Mouse (Mus musculus): Measurements from ENCODE around the gene Zfp775. TPM values are rescaled to one million over a fixed set of nuclear protein-coding genes. Genes with fewer than 3 reads are reported as not detected.

The Zfp775 gene
- total and polyA plus RNA-seq, 2 experiments from 2014 or later: 10.3 to 11.5 TPM

- no peak overlapping the region for H3K4me2 ChIP-seq (ENCODE audit: low read depth)
- TF ChIP-seq CTCF (IDR thresholded peaks at IDR 0.05; ENCODE audit: low read depth): no peak
- H3K27ac ChIP-seq (ENCODE audit: low read depth, low read length): no peak overlapping the region
- no peaks in the 10 kb centered on the region for H3K27me3 ChIP-seq (ENCODE audit: insufficient read depth, low read length)
- no peaks in the 10 kb centered on the region for H3K9me3 ChIP-seq (ENCODE audit: low read length)
- 54% methylated on average over 2 of the region's 2 CpGs for WGBS
- H3K4me3 ChIP-seq (ENCODE audit: low read depth, low read length): no peak overlapping the region
- H3K9ac ChIP-seq: no peak overlapping the region
- DNase-seq: no peak
- H3K4me1 ChIP-seq (ENCODE audit: insufficient read depth): no peaks in the 10 kb centered on the region
- ATAC-seq: no peak
- no peaks in the 10 kb centered on the region for H3K36me3 ChIP-seq (ENCODE audit: insufficient read depth)
These were observed 67.6 kb downstream of the Zfp775 start for GRCm38 (mm10) chr6:48669446-48669969.

Other genes starting within 250 kb of the Zfp775 start
- 35.9 and 49.9 TPM in 2 replicates for gene Krba1, start 206.5 kb upstream of the Zfp775 start, total RNA-seq (2014; rRNA removed)
- 14.2 and 20.4 TPM in 2 replicates for gene Krba1, start 206.5 kb upstream of the Zfp775 start, polyA plus RNA-seq (2015; fragmentation: Nextera tagmentation; extraction: Ambion mirVana)
- 19.2 and 28.6 TPM in 2 replicates for gene Zfp467, start 156.2 kb upstream of the Zfp775 start, total RNA-seq (2014; rRNA removed)
- gene Zfp467, start 156.2 kb upstream of the Zfp775 start, polyA plus RNA-seq (2015; fragmentation: Nextera tagmentation; extraction: Ambion mirVana): 39.6 and 40.4 TPM in 2 replicates
- gene Sspo, start 153.8 kb upstream of the Zfp775 start, total RNA-seq (2014; rRNA removed): 0.24 and 1.3 TPM in 2 replicates
- 0.08 and 0.27 TPM in 2 replicates for gene Sspo, start 153.8 kb upstream of the Zfp775 start, polyA plus RNA-seq (2015; fragmentation: Nextera tagmentation; extraction: Ambion mirVana)
- 288 and 325 TPM in 2 replicates for gene Atp6v0e2, start 64.4 kb upstream of the Zfp775 start, total RNA-seq (2014; rRNA removed)
- 384 and 414 TPM in 2 replicates for gene Atp6v0e2, start 64.4 kb upstream of the Zfp775 start, polyA plus RNA-seq (2015; fragmentation: Nextera tagmentation; extraction: Ambion mirVana)
- 27.5 and 28.7 TPM in 2 replicates for gene Lrrc61, start 47.3 kb upstream of the Zfp775 start, total RNA-seq (2014; rRNA removed)
- 16.8 and 20.9 TPM in 2 replicates for gene Lrrc61, start 47.3 kb upstream of the Zfp775 start, polyA plus RNA-seq (2015; fragmentation: Nextera tagmentation; extraction: Ambion mirVana)
- gene Rarres2, start 29.3 kb upstream of the Zfp775 start, total RNA-seq (2014; rRNA removed): 8.0 and 9.1 TPM in 2 replicates
- gene Rarres2, start 29.3 kb upstream of the Zfp775 start, polyA plus RNA-seq (2015; fragmentation: Nextera tagmentation; extraction: Ambion mirVana): 12.0 and 13.1 TPM in 2 replicates
- gene Gm45021, start 12.5 kb upstream of the Zfp775 start, total RNA-seq (2014; rRNA removed): 1.2 TPM in 1 of 2 replicates, not detected in the other
- not detected in 2 replicates for gene Gm45021, start 12.5 kb upstream of the Zfp775 start, polyA plus RNA-seq (2015; fragmentation: Nextera tagmentation; extraction: Ambion mirVana)
- 40.7 and 55.0 TPM in 2 replicates for gene Repin1, start 8.2 kb upstream of the Zfp775 start, total RNA-seq (2014; rRNA removed)
- 26.4 and 29.3 TPM in 2 replicates for gene Repin1, start 8.2 kb upstream of the Zfp775 start, polyA plus RNA-seq (2015; fragmentation: Nextera tagmentation; extraction: Ambion mirVana)
- gene Gm44965, start 8.1 kb upstream of the Zfp775 start, total RNA-seq (2014; rRNA removed): not detected in 2 replicates
- 1.2 TPM in 1 of 2 replicates, not detected in the other for gene Gm44965, start 8.1 kb upstream of the Zfp775 start, polyA plus RNA-seq (2015; fragmentation: Nextera tagmentation; extraction: Ambion mirVana)
- gene AI854703, start 24.7 kb downstream of the Zfp775 start, total RNA-seq (2014; rRNA removed): 24.4 and 24.5 TPM in 2 replicates
- 18.5 and 23.8 TPM in 2 replicates for gene AI854703, start 24.7 kb downstream of the Zfp775 start, polyA plus RNA-seq (2015; fragmentation: Nextera tagmentation; extraction: Ambion mirVana)
- gene Gimap8, start 45.2 kb downstream of the Zfp775 start, total RNA-seq (2014; rRNA removed): 0.69 and 2.2 TPM in 2 replicates
- 0.45 and 0.46 TPM in 2 replicates for gene Gimap8, start 45.2 kb downstream of the Zfp775 start, polyA plus RNA-seq (2015; fragmentation: Nextera tagmentation; extraction: Ambion mirVana)
- 1.4 and 1.5 TPM in 2 replicates for gene Gimap9, start 74.1 kb downstream of the Zfp775 start, total RNA-seq (2014; rRNA removed)
- 0.79 and 1.3 TPM in 2 replicates for gene Gimap9, start 74.1 kb downstream of the Zfp775 start, polyA plus RNA-seq (2015; fragmentation: Nextera tagmentation; extraction: Ambion mirVana)
- 0.52 and 2.1 TPM in 2 replicates for gene Gimap4, start 82.5 kb downstream of the Zfp775 start, total RNA-seq (2014; rRNA removed)
- 0.48 and 0.70 TPM in 2 replicates for gene Gimap4, start 82.5 kb downstream of the Zfp775 start, polyA plus RNA-seq (2015; fragmentation: Nextera tagmentation; extraction: Ambion mirVana)
- 6.5 and 6.6 TPM in 2 replicates for gene Gimap6, start 106.2 kb downstream of the Zfp775 start, total RNA-seq (2014; rRNA removed)
- 5.8 and 6.5 TPM in 2 replicates for gene Gimap6, start 106.2 kb downstream of the Zfp775 start, polyA plus RNA-seq (2015; fragmentation: Nextera tagmentation; extraction: Ambion mirVana)
- gene Gm28053, start 116.5 kb downstream of the Zfp775 start, total RNA-seq (2014; rRNA removed): not detected in 2 replicates
- gene Gm28053, start 116.5 kb downstream of the Zfp775 start, polyA plus RNA-seq (2015; fragmentation: Nextera tagmentation; extraction: Ambion mirVana): 0.57 TPM in 1 of 2 replicates, not detected in the other
- not detected in 2 replicates for gene Gimap7, start 116.6 kb downstream of the Zfp775 start, total RNA-seq (2014; rRNA removed)
- gene Gimap7, start 116.6 kb downstream of the Zfp775 start, polyA plus RNA-seq (2015; fragmentation: Nextera tagmentation; extraction: Ambion mirVana): not detected in 2 replicates
- 1.3 TPM in 2 replicates for gene Gimap1, start 137.0 kb downstream of the Zfp775 start, total RNA-seq (2014; rRNA removed)
- 3.4 and 3.8 TPM in 2 replicates for gene Gimap1, start 137.0 kb downstream of the Zfp775 start, polyA plus RNA-seq (2015; fragmentation: Nextera tagmentation; extraction: Ambion mirVana)
- gene Gimap5, start 144.1 kb downstream of the Zfp775 start, total RNA-seq (2014; rRNA removed): 0.62 and 1.4 TPM in 2 replicates
- gene Gimap5, start 144.1 kb downstream of the Zfp775 start, polyA plus RNA-seq (2015; fragmentation: Nextera tagmentation; extraction: Ambion mirVana): 1.7 and 3.7 TPM in 2 replicates
- gene Gimap3, start 168.8 kb downstream of the Zfp775 start, total RNA-seq (2014; rRNA removed): not detected in 2 replicates
- not detected in 2 replicates for gene Gimap3, start 168.8 kb downstream of the Zfp775 start, polyA plus RNA-seq (2015; fragmentation: Nextera tagmentation; extraction: Ambion mirVana)
- gene Tmem176a, start 238.9 kb downstream of the Zfp775 start, total RNA-seq (2014; rRNA removed): 15.4 and 19.7 TPM in 2 replicates
- 18.3 and 24.5 TPM in 2 replicates for gene Tmem176a, start 238.9 kb downstream of the Zfp775 start, polyA plus RNA-seq (2015; fragmentation: Nextera tagmentation; extraction: Ambion mirVana)
- gene Tmem176b, start 239.4 kb downstream of the Zfp775 start, total RNA-seq (2014; rRNA removed): 36.7 and 47.1 TPM in 2 replicates
- gene Tmem176b, start 239.4 kb downstream of the Zfp775 start, polyA plus RNA-seq (2015; fragmentation: Nextera tagmentation; extraction: Ambion mirVana): 75.3 and 103 TPM in 2 replicates